Mouse (Mus musculus) midbrain, postnatal 0 days (tissue): ENCODE results near the gene Trio. TPM values are rescaled to one million over a fixed set of nuclear protein-coding genes. Genes with fewer than 3 reads are reported as not detected.

Experiments
- ATAC-seq: fragments of 200-750 bp; cut with Nextera tagmentation; 2 replicates; pipeline ENCODE4 v1.8.0; 2017; ENCODE audit warnings: moderate number of reproducible peaks, mild to moderate bottlenecking, moderate TSS enrichment, moderate library complexity; ENCODE audit not compliant: low FRiP score
- DNase-seq: peaks from one replicate; pipeline ENCODE4 v3.0.0-alpha.2; 2015; ENCODE audit warnings: low spot score
- H3K27ac ChIP-seq: fragments of 300-500 bp; sonication (generic); 2 replicates; pipeline ENCODE4 v1.5.1; 2014; ENCODE audit warnings: low read depth, mild to moderate bottlenecking, low read length, mixed read lengths
- H3K27me3 ChIP-seq: fragments of 300-500 bp; sonication (generic); 2 replicates; pipeline ENCODE4 v1.6.1; 2014; ENCODE audit warnings: low read length, control low read depth, mixed read lengths; ENCODE audit not compliant: insufficient read depth
- H3K36me3 ChIP-seq: fragments of 300-500 bp; sonication (generic); 2 replicates; pipeline ENCODE4 v1.6.1; 2014; ENCODE audit warnings: low read length, control low read depth, mixed read lengths; ENCODE audit not compliant: insufficient read depth
- H3K4me1 ChIP-seq: fragments of 300-500 bp; sonication (generic); 2 replicates; pipeline ENCODE4 v1.6.1; 2014; ENCODE audit warnings: mild to moderate bottlenecking, control low read depth, antibody characterized with exemption, low read length, mixed read lengths; ENCODE audit not compliant: insufficient read depth
- H3K4me2 ChIP-seq: fragments of 300-500 bp; sonication (generic); 2 replicates; pipeline ENCODE4 v1.6.1; 2014; ENCODE audit warnings: low read depth, mild to moderate bottlenecking, low read length, mixed read lengths; ENCODE audit not compliant: poor library complexity, severe bottlenecking
- H3K4me3 ChIP-seq: fragments of 300-500 bp; sonication (generic); 2 replicates; pipeline ENCODE4 v1.5.1; 2014; ENCODE audit warnings: low read depth, mild to moderate bottlenecking, low read length, moderate library complexity
- H3K9ac ChIP-seq: fragments of 300-500 bp; sonication (generic); replicated peaks from 2 replicates; pipeline ENCODE4 v1.6.1; 2014; ENCODE audit warnings: mild to moderate bottlenecking, low read length, moderate library complexity, mixed read lengths; ENCODE audit not compliant: poor library complexity, severe bottlenecking
- H3K9me3 ChIP-seq: fragments of 300-500 bp; sonication (generic); 2 replicates; pipeline ENCODE4 v1.6.1; 2016; ENCODE audit warnings: low read length, control low read depth
- CTCF ChIP-seq: IDR thresholded peaks from 2 replicates; pipeline ENCODE4 v1.5.1; 2016; ENCODE audit warnings: antibody characterized with exemption, mild to moderate bottlenecking
- WGBS: fragments of 180-500 bp; shearing (Covaris S2); extraction: QIAGEN DNeasy Blood & Tissue Kit; methylation state at CpG from one replicate; pipeline ENCODE4 v1.1.7; 2014; 5-methylcytosine and 5-hydroxymethylcytosine counted together
- polyA plus RNA-seq: library from polyadenylated mRNA; unstranded; fragments of >200 nt; fragmentation: Nextera tagmentation; extraction: Ambion mirVana; gene quantifications from 2 replicates; pipeline ENCODE4 v1.2.1, GENCODE M21; 2015
- total RNA-seq: library from RNA; depleted of rRNA; stranded (reverse); fragments of >200 nt; gene quantifications from 2 replicates; pipeline ENCODE4 v1.2.3, GENCODE M21; 2014

Trio gene
- total and polyA plus RNA-seq, 2 experiments from 2014 or later: 23.3 to 213 TPM

- ATAC-seq: no peak
- Histone ChIP-seq H3K4me2 (no peak overlapping the region), H3K27me3 (no peaks in the 10 kb centered on the region), H3K27ac (no peak overlapping the region), H3K4me1 (no peaks in the 10 kb centered on the region), H3K9me3 (no peaks in the 10 kb centered on the region), H3K4me3 (no peak overlapping the region), H3K36me3 (peaks cover 30% of the 10 kb centered on the region; the same call in 1 of the 2 replicates), H3K9ac (no peak overlapping the region)
- WGBS: 94% methylated on average over 6 of the region's 6 CpGs
- TF ChIP-seq CTCF: no peak
- DNase-seq: no peak
These were observed 161.3 kb downstream of the Trio start for GRCm38 (mm10) chr15:27864397-27864796.

GRCm38 (mm10) chr15:27862949-27863348 lies 162.7 kb downstream of the Trio start:
- no peak overlapping the region for H3K4me3 ChIP-seq
- no peaks in the 10 kb centered on the region for H3K4me1 ChIP-seq
- H3K9me3 ChIP-seq: no peaks in the 10 kb centered on the region
- H3K27ac ChIP-seq: no peak overlapping the region
- ATAC-seq (no peak), DNase-seq (no peak)
- H3K9ac ChIP-seq: no peak overlapping the region
- no peak overlapping the region for H3K4me2 ChIP-seq
- H3K36me3 ChIP-seq: peaks cover 23% of the 10 kb centered on the region; the same call in 1 of the 2 replicates
- H3K27me3 ChIP-seq: no peaks in the 10 kb centered on the region
- WGBS: 88% methylated on average over 11 of the region's 11 CpGs
- TF ChIP-seq CTCF: no peak

GRCm38 (mm10) chr15:27860439-27860838 lies 165.2 kb downstream of the Trio start:
- H3K36me3 ChIP-seq: peaks cover 16% of the 10 kb centered on the region; the same call in 1 of the 2 replicates
- H3K4me2 ChIP-seq: no peak overlapping the region
- H3K9me3 ChIP-seq: no peaks in the 10 kb centered on the region
- 90% methylated on average over 14 of the region's 14 CpGs for WGBS
- no peaks in the 10 kb centered on the region for H3K4me1 ChIP-seq
- TF ChIP-seq CTCF: no peak
- DNase-seq (no peak), ATAC-seq (no peak)
- H3K27me3 ChIP-seq: no peaks in the 10 kb centered on the region
- H3K27ac ChIP-seq: no peak overlapping the region
- H3K4me3 ChIP-seq: no peak overlapping the region
- no peak overlapping the region for H3K9ac ChIP-seq

GRCm38 (mm10) chr15:27859590-27859989 lies 166.1 kb downstream of the Trio start:
- DNase-seq (no peak), ATAC-seq (no peak)
- WGBS: 67% methylated on average over 1 of the region's 1 CpGs
- Histone ChIP-seq H3K9ac (no peak overlapping the region), H3K27me3 (no peaks in the 10 kb centered on the region), H3K36me3 (peaks cover 19% of the 10 kb centered on the region), H3K27ac (no peak overlapping the region), H3K4me3 (no peak overlapping the region), H3K4me2 (no peak overlapping the region), H3K4me1 (no peaks in the 10 kb centered on the region), H3K9me3 (no peaks in the 10 kb centered on the region)
- peak; percentile 48 for TF ChIP-seq CTCF

- Histone ChIP-seq H3K36me3 (peaks cover 21% of the 10 kb centered on the region), H3K4me2 (no peak overlapping the region), H3K27ac (no peak overlapping the region), H3K4me1 (no peaks in the 10 kb centered on the region), H3K4me3 (no peak overlapping the region), H3K27me3 (no peaks in the 10 kb centered on the region), H3K9me3 (no peaks in the 10 kb centered on the region), H3K9ac (no peak overlapping the region)
- ATAC-seq (no peak), DNase-seq (no peak)
- TF ChIP-seq CTCF: no peak
- 86% methylated on average over 6 of the region's 6 CpGs for WGBS
These were observed 166.5 kb downstream of the Trio start for GRCm38 (mm10) chr15:27859115-27859514.

GRCm38 (mm10) chr15:27858179-27858819 lies 167.3 kb downstream of the Trio start:
- no peak for DNase-seq
- WGBS: 89% methylated on average over 7 of the region's 7 CpGs

More at GRCm38 (mm10) chr15:27858179-27858819, 167.3 kb downstream of the Trio start:
- Histone ChIP-seq H3K9ac (no peak overlapping the region), H3K4me3 (no peak overlapping the region), H3K27me3 (no peaks in the 10 kb centered on the region), H3K36me3 (peaks cover 25% of the 10 kb centered on the region), H3K9me3 (no peaks in the 10 kb centered on the region), H3K4me1 (no peaks in the 10 kb centered on the region), H3K4me2 (no peak overlapping the region), H3K27ac (no peak overlapping the region)
- TF ChIP-seq CTCF: no peak
- no peak for ATAC-seq
